Mouse (Mus musculus): ENCODE results near the gene Dnaja2.

DNA sequence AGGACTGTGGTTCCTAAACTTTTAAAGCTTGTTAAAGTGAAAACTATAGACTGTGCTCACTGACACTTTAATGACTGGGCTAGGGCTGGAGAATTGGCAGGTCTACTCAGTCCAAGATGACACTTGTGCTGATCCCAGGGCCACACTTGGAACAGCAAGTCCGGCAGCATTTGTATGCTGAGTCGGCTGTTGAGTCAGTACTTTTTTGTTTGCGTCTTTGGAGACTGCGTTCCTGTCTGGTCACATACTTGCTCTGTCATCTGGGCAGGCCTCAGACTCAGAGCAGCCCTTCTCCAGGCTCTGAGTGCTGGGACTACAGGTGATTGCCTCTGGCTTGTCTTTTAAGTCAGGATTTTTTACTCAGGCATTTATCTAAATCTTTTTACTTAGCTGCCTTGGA lies 41.9 kb downstream of the Dnaja2 start:
- TF ChIP-seq CTCF (conservative IDR thresholded peaks at IDR 0.05; ENCODE audit: insufficient read depth, insufficient read length, low read depth, low read length) (no peak), POLR2A (IDR thresholded peaks at IDR 0.05; ENCODE audit: low read depth, low read length) (no peak)
